Mouse (Mus musculus) c-Kit-positive CD71-positive TER-119-positive erythroid progenitor cells, embryonic 14.5 days (primary cell): Measurements from ENCODE around the gene Selplg.
"Not testable (repeated sequence)": the region's sequence is repeated elsewhere in the genome, so short reads cannot be mapped to it uniquely, and the experiment has no call there.

Source experiments
- DNase-seq: peaks from one replicate; pipeline ENCODE4 v3.0.0-alpha.2; 2013; ENCODE audit warnings: low spot score

Gene Selplg

DNA sequence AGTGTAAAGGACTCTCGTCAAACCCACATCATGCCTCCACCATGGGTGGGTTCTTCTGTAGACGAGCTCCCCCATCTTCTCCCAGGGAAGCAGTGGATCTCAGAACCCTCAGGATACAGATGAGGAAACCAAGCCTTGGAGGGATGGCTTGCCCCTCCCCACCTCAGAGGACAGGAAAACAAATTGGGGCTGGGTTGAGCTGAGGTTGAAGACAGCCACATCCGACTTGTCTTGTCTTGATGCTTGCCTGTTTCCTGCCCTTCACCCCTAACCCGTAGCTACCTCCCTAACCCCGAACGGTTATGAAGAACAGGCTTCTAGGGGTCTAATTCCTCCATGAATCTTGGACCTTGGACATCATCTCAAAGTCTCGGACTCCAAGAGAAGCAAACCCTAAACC is 6.9 kb downstream of the Selplg start:
- no peak for DNase-seq

DNA sequence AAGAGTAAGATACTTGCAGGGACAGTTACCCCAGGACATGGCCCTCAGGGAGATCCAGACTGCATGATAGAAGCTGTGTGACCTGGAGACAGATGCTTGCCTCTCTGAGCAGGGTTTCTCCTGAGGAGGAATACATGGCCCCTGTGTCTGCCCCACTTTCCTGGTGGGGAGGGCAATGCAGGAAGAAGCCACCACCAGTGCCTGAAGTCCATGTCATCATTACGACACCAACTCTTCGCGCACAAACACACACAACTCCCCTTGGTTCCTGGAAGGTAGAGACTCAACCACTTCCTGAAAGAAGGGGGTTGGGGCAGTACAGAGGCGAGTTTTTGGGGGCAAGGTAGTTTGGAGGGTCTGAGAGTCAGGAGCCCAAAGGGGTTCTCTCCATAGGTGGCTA is 8.2 kb downstream of the Selplg start:
- no peak for DNase-seq

DNA sequence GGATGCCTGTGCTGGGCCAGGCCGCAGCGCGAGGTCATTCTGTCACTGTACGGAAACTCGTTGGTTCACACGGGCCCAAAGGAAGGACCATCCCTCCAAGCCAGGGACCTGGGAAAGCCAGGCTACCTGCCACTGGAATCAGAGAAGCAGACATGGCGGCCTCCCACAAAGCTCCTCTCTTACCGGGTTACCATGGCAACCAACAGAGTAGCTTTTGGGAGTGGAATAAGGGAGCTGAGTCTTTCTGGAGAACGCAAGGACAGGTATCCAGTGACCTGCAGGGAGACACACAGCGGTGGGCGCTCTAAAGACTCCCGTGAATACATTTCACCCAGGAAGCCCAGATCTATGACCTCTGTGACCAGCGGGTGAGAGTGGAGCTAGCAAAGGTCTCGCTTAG is 13.9 kb downstream of the Selplg start:
- DNase-seq = no peak

DNA sequence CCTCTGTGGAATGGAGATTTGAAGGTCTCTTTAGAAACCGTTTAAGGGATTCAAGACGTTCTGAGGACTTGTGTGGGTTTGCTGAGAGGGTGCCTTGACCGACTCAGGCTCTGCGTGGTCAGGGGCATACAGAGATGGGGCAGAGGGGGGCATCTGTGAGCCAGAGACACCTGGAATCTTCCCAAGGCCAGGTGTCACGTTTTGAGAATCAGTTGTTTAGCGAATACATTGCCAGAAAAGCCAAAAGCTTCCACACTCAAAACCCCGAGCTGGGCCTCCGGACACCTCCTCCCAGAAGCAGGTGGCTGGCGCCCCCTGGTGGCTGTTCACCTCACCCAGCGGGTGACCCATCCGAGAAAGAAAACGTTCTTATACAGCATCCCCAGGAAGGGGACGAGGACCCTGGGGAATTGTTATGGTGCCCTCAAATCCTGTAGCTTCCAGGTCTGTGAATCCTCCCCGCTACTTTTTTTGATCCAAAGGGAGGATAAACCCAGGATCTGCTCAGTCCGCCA is 16.7 kb downstream of the Selplg start:
- peak; percentile 73 for DNase-seq

DNA sequence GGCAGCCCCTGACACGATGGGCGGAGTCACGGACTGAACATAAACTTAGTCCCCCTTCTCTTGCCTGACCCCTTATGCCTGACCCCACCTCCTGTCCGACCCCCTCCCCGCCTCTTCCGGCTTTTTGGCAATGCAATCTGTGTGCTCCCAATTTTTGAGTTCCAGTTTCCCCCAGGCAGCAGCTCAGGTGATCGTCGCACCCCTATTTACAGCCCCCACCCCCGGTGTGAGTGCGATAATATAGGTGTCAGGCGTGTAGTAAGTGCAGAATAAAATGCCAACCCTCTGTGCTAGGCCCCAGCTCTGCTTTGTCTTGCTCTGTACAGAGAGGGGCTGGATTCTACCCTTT is 17.4 kb downstream of the Selplg start:
- no peak for DNase-seq

DNA sequence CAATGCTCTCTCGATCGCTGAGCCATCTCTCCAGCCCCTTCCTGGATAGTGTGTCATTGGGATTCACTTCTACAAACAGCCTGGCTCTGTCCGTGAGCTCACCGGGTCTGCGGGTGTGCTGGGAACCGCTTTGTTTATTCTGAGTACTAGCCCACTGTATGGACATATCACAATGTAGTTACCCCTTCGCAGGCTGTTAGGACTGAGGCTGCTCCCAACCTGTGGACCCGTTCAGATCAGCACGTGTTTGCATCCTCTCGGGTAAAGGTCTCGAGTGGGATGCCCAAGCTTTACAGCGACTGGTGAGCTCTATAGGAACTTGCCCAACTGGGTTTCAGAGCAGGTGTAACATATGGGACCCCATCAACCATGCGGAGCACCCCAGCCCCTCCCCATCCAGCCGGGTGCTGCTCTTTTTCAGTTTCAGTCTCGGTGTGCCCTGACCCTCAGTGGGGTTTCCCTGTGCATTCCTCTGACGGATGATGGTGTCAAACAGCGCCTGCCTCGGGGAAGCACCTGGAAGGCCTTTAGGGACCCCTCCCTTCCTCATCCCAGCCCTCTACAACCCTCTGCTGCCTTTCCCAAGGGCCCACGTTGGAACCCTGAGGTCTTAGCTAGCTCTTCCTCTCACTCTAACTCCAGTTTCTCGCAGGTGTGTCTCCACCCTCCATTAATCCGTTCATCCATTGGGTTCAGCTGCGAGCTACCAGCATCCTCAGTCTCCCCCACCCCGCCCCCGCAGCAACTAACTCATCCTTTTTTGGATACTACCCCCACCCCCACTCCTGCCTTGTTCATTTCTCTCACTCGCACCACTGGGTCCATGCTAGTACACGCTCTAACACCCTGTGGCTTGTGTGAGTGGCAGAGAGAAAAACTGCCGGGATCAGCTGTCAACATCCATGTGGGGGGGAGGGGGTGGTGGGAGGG is 18.1 kb downstream of the Selplg start:
- DNase-seq = no peak

DNA sequence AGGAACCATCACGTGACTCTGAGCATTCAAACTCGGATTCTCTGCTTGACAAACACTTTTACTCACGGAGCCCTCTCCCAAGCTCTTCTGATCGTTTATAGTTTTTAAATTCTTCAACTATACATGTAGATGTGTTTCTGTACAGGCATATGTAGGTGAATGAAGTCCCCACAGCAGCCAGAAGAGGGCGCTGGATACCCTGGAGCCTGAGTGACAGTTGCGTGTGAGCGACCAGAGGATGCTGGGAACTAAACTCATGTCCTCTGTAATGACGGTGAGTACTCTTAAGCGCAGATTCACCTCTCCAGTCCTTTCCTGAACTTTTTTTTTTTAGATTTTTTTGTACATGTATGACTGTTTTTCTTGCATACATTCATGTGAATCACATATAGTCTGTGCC is 18.8 kb downstream of the Selplg start:
- DNase-seq = peak; percentile 25

DNA sequence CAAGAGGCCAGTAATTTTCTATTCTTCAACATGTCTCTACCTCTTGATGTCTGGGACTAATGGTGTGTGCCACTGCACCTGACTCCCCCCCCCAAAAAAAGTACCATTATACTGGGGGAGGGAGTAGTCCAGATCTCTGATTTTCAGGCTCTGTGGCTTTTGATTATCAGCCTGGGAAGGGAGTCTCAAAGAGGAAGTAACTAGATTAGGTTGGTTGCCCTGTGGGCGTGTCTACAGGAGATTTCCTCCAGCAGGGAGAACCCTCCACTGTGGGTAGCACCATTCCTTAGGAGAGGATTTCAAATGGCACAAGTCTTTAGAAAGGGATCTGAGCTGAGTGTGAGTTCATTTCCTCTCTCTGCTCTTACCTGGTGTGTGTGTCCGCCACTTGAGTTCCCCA is 19.8 kb downstream of the Selplg start:
- DNase-seq = no peak

DNA sequence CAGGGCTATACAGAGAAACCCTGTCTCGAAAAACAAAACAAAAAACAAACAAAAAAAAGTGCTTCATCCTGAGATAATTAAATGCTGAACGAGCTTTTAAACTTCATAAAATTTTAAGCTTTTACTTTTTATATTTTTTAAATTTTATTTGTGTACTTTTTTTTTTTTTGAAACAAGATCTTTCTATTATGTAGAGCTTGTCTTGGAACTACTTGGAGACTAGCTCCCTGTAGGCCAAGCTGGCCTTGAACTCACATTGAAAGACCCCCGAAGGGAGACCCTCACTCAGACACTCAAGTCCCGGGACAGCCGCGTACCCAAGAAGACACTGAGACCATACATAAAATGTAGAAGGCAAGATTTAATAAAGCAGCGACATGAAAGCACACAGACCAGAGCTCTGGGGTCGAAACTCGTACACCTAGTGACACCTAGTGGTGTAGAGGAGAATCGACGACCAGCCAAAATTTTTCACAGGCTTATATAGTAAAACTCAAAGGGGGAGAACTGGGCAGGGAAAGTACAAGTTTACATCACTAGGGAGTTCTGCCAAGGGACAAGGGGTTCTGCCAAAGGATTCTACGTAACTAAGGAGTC is 20.5 kb downstream of the Selplg start:
- DNase-seq = not testable (repeated sequence)

DNA sequence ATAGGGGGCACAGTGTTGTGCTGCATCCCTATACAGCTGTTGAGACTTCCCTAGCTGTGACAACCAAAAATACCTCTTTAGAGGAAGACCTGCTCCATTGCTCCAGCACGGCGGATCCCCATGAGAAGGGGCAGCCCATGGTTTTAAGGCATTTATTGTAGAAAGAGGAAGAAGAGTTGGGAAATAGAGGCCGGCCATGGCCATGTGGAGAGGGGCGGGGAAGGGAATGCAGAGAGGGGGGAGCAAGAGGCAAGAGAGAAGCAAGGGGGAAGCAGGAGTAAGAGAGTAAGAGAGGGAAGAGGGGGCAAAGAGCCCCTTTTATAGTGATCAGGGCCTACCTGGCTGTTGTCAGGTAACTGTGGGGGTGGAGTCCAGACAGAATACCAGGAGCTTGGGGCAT is 22.3 kb downstream of the Selplg start:
- no peak for DNase-seq

DNA sequence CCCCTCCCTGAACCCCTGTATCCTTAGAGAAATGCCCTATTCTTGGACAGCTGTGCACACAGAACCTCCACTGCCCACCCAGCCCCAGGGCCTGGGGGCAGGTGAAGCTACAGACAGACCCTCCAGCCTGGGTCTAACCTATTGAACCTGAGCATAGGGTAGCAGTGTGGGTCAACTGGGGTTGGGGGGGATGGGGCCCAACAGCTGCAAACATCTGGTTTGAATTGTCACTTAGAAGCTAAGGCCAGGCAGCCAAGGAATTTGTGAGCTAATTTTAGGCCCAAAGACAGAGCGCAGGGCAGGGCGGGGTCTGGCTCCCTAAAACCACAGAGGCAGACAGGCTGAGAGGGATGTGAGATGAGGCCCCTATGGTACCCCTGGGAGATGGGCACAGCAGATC is 24.3 kb downstream of the Selplg start:
- DNase-seq = no peak

DNA sequence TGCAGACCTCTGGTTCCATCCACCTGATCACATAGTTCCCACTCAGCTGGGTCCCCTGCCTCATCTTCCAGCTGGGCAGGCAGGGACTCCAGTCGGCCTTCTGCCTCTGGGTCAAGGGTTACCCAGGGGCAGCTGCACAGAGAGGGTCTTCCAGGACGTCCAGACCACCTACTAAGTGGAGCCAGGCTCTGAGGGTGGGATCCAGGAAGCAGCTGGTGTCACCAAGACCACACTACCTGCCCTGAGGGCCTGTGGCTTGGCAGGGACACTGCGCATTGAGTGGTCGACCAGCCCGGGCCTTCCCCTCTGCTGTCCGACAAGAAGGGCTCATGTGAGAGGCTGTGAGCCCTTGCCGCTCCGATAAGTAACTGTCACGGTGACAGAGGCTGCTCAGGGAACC is 24.7 kb downstream of the Selplg start:
- DNase-seq = no peak

DNA sequence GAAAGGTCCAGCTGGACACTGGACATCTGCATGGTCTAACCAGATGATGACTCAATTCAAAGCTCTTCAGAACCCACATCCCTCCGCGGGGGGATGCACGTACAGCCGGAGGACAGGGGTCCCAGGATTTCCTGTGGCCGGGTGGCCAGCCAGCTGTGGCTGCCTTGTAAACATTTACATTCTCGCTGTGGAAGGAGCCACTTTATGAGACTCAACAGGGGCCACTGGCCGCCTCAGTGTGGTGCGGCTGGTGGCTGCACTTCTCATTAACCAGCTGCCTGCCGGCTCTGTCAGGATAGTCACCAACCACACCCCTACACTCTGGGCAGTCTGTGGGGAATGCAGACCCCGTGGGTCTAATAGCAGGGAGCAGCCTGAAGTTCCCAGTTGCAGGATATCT is 26.0 kb downstream of the Selplg start:
- DNase-seq = no peak

DNA sequence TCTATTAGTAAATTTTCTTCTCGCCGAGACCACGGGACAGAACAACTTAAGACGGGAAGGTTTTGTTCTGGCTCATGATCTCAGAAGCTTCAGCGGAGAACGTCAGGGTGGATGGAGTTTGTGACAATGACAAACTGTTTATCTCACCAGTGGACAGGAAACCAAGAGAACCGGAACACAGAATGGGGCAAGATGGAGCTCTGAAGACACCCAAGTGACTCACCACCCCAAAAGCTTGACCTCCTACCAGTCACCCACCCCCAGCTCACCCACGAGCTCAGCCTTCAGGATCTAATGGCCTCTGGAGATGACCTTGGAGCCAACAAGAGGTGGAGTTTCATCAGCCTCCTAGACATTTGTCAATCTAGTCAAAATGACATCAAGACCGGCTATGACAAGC is 27.1 kb downstream of the Selplg start:
- DNase-seq = no peak

DNA sequence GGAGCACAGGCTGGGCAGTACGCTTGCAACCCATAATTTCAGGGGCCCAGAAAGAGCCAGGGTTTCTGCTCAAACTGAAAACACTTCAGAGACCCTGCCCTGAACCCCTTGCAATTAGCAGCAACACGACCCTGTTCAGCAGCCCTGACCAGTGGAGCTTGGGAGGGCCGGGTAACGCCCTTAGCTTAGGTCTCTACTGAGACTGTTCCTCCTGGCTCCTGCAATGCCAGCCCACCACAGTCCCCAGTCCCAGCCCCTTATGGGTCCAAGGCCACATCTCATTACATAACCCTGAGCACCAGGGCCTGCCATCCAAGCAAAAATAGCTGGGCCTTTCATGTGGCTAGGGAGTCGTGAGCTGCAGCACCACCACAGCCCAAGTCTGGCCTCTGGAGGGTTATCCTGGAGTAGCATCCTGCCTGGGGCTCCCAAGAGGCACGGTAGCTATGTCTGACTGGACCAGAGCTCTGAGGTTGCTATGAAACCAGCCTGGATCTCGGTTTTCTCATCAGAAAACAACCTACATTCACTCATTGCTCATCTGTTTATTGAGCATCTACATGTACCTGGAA is 28.0 kb downstream of the Selplg start:
- DNase-seq = no peak

DNA sequence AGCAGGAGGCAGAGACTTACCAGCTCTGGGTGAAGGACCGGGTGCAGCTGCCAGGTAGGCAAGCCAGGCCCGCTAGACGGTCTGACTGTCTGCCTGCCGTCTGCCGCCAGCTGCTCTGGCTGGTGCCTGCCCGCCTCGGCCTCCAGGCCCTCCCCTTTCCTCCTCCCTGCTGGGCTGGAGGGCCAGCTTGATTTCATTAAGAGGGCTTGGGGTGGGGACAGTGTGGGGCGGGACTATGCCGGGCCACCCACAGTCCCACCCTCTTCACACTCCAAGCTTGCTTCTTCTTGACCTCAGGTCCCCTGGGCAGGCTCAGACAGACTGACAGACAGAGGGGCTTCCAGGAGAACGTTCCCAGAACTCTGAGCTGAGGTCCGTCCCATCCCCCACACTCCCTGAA is 32.2 kb downstream of the Selplg start, which contains the start of gene Tmem119:
TSS of gene Tmem119 (minus strand) at position 237 of the 400 bp plus-strand sequence.
- DNase-seq = no peak

DNA sequence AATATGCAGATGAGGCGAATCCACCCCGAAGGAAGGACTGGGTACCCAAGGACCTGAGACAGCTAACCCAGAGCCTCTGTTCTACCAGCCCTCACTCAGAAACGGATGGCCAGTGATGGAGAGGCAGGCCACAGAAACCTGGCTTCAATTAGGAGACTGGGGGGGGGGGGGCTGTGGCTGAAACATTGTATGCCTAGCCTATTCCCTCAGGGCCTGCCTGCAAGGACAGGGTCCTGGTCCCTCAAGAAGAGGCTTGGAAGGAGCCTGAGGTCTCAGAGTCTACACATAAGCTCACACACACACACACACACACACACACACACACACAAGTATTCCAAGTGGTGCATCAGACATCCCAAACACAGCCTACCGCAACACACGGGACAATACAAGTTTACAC is 32.8 kb downstream of the Selplg start:
- no peak for DNase-seq

DNA sequence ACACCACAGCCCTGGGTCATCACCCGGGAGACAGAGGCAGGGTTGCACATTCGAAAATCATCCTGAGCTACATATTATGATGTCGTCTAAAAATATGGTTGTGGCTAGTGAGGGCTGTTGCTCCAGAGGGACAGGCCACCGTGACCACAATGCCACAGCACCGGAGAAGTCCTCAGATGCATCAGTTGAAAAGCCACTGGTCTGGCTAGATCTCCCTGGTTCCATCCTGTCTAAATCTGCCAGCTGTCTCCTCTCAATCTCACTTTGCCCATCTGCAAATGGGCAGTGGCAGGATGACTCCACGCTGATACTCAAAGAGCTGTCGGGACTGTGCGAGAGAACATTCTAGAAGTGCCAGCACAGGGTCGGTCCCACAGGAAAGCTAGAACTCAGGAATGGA is 33.9 kb downstream of the Selplg start:
- DNase-seq = no peak

DNA sequence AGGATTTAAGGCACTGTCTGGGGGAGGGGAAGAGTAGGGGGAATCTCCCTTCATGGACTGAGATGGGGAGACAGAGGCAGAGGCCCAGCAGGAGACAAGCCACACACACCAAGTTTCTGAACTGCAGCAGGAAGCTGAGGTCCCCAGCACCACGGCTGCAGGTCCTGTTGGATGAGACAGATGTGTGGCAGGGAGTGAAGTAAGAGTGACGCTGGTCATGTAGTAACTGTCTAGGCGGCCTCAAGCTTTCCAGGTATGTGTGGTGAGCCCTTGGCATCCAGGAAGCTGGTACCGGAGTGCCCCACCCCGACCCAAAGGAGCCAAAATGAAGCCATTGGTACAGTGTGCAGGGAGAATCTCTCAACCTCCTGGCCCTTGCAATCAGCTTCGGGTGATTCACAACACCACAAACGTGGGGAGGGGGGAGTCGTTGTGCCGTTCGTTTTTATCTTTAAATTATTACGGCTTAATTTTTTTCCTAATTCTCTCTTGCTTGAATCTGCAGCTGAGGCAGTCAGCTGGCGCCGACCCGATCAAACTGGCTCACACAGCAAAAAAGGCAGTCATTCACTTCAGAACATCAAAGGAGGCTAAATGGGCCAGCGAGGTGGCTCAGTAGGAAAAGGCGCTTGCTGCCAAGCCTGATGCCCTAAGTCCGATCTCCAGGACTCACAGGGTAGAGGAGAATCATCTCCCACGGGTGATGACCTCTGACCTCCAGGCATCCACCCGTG is 35.1 kb downstream of the Selplg start:
- no peak for DNase-seq

DNA sequence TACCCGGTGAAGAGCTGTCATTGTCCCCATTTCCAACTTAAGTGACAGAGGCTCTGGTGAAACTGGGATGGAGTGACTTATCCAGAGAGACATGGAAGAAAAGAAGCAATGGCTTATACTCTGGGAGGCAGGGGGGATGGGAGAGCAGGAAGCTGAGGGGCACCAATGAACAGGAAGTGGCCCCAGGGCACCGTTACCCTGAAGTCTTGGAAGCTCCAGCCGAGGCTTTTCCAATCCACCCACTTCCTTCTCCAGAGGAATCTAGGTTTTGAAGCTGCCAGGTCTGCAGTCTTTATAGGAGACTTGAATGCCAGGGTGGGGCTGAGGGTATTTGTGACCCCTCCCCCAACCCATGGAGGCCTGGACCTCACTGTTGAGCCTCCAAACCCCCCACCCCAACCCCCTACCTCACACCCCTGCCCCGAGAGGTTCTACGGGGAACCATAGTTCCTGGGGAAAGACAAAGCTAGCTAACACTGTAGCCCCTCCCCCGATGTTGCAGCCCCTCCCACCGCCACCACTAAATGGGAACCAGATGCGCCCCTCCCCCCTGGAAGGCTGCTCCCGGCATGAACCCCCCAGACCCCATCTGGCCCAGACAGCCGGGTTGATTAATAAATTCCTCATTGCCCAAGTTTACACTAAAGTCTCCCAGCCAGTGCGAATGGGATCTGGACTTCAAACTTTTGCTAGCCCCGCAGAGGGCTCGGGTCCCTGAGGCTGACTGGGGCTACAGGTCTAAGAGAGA is 35.9 kb downstream of the Selplg start:
- DNase-seq = no peak

DNA sequence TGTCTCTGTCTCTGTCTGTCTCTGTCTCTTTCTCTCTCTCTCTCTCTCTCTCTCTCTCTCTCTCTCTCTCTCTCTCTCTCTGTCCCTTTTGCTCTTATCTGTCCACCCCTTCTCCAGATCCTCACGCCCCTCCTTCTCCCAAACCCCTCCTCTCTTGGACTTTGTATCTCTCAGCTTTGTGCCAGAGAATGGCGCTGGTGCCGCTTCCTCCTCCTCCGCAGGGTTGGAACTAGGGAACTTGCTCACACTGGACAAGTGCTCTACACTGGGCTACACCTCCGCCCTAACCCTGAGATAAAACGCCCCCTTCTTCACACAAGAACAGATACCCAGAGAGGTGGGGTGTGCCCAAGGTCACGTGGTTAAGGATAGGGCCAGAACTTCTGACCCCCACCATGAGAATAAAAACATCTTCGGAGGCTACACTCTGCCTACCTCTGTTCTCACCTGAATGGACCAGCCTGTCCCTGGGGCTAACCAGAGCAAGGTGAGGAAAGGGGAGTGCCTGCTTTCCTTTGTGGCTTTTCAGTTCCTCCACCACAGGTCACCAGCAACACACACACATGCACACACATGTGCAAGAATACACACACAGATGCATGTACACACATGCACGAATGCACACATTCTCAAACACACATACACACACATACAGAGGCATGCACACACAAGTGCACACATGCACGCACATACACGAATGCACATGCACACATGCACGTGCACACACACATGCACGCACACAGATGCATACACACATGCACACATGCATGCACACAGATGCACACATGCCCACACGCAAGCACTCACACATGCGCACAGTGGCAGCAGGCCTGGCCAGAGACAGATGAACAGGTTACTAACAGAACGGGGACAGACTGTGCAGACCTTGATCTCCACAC is 41.0 kb downstream of the Selplg start:
- DNase-seq = no peak
